Mouse (Mus musculus): ENCODE measurements around the gene Add3.

Gene Add3

DNA sequence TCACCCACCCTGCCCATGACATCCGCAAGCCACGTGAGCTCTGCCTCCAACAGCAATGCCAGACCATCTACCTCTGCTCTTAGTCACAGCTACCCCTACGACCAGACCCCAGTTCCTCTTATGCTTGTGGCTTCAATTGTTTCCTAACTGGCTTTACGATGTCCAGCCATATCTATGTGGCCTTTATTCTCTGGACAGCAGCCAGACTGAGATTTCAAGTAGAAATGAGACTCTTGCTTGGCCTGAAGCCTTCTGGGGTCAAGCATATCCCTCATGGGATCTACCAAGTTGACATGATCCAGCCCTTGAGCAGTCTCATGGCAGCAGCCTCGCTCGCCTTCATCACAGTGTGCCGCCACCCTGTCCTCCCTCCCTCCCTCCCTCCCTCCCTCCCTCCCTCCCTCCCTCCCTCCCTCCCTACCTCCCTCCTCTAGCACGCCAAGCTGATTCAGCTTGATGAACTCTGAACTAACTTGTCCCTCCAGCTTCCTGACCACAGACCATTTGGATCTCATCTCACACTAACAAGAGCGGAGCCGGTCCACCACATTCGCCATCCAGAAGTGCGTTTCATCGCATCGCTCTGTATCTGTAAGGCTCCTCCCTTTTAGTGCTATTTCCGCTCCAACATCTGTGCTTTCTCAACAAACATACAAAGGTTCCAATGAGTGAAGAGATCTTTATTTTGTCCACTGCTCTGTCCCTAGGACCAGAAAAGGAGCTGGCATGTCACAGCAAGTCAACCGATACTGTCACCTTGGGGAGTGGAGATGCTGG, 9.7 kb upstream of the Add3 start:
- no peak for DNase-seq (ENCODE audit: low spot score)

DNA sequence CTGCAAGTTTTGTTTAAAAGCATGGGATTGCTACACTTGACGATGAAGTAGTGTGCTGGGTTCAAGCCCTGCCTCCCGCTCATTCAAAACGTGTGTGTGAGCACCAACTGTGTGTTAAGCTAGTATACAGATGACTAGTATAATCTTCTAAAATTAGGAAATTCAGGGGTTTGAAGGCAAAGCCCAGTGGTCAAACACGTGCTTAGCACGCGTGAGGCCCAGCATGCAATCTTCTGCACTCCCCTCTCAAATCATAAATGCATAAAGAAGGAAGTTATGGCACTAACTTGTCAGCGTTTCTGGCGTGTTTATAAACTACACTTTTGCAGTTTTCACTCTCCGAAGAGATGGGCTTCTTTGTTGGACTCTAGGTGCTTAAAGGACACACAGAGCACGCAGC, 7.8 kb upstream of the Add3 start:
- DNase-seq (ENCODE audit: low spot score) = no peak

DNA sequence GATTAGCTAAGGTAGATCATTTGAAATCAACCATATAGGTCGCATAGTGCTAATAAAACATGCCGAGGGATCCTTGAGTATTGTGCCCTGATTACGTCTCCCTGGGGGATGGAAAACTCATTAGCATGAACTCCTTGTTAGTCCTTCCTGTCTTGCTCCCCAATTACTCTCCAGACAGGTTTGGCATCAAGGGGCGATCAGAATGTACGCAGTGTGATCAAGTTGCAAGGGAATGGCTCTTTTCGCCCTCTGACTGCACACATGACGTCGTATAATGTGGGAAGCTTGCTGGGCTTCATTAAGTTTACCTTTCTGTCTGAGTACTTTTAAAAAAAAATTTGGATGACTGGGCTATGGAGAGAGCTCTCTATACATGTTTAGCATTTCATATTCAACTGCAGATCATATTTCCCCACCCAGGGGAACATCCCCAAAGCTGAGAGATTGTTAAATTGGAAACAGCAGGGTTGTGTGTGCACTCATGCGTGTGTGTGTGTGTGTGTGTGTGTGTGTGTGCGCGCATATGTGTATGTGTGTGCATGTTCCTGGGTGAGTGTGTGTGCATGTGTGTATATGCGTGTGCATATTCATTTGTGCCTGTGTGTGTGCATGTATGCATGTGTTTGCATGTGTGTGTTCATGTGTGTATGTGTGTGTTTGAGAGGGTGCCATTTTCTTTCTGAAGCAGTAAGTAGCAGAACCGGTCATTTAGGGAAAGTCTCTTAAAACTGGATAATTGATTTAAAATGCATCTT, 3.7 kb upstream of the Add3 start:
- DNase-seq (ENCODE audit: low spot score) = no peak

DNA sequence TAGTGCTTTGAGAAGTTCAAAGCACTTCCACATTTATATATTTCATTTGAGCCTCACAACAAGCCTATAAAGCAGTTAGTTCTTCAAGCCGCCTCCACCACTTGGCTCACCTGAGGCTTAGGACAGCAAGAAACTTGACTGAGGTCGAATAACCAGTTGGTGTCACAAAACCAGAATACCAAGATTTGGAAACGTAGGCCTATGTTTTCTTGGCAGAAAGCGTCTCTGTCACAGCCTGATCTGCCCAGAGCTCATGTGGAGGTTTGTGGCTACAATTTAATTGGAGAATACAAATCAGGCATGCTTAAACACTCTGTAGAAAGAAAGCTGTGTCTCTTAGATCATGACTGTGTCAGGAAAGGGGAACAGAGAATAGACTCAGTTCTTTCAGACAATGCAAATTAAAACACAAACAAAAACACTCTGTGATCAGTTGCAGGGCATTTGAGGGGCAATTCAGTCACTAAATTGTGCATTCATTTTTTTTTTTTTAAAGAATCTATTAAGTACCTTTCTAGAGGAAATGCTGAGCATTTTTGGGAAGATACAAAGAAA, 3.0 kb upstream of the Add3 start:
- no peak for DNase-seq (ENCODE audit: low spot score)

DNA sequence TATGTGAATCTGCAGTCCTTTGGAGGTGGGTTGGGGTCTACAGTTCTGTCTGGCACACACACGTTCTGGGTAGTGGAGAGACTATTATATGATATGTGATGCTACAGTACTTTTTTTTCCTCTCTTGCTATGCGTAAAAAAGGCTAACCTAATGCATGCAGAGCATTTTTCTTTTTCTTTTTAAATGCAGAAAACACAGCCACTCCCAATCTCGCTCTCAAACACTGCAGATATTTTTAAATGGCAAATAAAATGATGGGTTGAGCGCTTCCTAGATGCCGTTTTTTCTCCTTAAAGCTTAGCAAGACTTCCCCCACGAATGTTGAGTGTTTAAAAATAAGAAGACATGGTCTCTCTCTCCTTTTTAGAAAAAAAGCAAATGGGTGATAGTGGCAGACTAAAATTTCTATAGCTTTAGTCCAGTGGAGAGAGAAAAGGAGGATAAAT, 584 bp downstream of the Add3 start:
- no peak for DNase-seq (ENCODE audit: low spot score)

DNA sequence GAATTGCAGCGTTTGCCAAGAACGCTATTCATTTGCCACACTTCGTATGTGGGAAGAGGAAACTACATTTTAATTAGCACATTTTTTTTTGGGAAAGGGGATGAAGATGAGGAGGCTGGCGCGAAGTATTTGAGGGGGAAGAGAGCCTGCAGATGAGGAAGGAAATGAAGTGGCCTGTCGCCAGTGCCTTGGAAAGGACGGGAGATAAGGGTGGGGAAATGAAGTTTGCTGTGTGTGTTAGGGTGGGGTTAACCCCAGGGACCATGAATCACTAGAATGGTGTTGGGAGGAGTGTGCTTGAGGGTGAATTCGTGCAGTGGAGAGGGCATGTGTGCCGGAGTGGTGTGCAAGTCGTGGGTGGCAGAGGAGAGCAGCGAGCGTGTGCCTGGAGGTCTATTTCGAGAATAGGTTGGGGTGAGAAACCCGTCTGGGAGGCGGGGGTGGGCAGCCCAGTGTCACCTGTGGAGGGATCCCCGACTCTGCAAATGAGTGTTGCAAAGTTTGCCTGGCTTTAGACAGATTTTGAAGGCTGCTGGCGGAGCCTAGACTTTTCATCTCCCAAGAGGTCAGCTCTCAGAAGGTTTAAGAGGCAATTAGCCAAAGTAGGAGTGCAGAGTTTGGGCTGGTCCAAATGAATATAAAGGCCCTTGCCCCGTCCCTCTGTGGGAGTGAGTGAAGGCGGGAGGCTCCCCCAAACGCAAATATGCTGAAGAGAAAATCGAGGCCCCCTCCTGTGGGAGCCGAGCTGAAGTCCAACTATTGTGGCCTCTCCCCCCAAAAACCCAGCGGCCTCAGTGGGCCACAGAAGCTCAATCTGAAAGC, 1.2 kb downstream of the Add3 start:
- peak; percentile 47 for DNase-seq (ENCODE audit: low spot score)

DNA sequence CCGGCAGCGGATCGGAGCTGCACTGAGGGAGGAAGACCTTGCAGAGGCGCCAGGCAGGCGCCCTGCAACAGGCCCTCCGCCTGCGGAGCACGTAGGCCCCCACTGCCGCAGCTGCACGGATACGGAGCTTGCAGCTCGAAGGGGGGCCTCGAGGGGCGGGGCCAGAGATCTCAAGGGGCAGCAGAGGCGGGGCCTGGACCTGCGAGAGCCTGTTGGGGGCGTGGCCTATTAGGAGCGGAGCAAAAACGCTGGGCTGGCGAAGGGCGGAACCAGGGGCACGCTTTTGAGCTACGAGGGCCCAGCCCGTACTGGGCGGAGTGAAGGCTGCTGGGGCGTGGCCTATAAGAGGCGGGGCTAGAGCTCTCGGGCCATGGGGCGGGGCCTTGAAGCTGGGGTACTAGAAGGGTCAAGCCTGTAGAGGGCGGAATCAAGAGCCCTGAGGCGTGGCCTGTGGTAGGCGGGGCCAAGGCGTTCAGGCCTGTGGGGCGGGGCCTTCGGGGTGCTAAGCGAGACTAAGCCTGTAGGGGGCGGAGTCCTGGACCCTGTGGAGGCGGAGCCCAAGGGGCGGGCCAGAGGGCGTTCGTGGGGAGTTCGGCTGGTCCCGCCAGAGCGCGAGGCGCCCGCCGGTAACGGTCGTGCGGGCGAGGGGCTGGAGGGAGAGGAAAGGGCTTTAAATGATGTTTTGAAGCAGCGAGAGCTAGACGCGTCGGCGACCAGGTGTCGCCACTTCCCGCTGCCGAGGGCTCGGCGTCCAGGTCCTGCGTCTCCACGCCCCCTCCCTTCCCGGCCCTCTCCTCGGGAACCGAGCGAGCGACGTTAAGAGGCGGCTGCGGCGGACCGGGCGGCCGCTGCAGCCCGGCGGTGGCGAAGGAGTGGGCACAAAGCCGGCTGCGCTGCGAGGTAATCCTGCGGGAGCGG, 2.2 kb downstream of the Add3 start:
- peak; percentile 100 for DNase-seq (ENCODE audit: low spot score)

DNA sequence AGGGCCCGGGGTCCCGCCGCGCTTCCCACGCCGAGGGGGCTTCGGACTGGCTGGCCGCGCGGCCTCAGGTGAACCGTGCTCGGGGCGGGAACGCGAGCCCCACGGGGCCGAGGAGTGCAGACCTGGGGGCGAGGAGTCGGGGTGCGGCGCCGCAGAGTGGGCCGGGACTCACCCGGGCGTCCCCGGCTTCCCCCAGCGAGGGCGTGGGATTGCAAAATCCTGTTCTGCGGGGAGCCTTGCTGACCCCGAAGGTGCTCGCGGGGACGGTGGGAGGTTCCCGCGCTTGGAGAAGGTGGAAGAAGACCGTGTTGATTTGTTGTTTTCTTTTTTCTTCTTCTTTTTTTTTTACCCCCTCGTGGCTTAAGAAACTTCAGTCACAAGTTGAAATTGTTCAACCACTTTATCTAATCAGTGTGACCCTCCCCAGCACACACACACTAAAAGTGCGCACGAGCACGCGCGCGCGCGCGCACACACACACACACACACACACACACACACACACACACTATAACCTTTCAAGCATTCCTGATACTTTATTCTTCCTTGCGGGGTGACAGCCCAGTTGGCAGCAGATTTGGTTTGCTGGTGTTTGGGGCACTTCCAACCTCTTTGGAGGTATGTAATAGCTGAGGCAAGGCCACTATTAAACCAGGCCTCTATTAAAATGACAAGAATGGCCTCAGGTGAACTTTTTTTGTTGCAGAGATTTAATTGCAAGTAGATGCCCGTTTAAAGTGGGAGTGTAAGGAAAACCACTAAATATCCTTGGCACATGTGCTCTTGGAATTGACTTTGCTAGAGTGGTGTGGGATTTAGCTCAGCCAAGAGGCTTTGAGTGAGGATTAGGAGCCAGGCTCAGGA, 3.1 kb downstream of the Add3 start:
- DNase-seq (ENCODE audit: low spot score) = peak; percentile 43

DNA sequence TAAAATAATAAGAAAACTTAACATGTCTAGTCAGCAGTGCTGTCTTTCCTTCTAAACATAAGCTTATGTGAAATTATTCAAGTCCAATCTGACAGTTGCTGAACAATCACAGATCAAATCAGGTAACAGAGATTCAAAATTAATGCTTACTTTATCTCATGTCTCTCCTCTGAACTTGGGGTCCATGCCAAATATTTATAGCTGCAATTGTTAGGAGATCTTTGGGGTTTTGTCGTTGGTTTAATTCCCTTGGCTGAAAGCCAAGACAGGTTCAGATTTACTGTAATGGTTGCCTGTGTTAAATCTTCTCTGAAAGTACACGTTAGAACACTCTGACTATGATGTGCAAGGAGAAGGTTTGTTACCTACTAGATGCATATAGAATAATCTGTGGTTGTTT, 4.8 kb downstream of the Add3 start:
- DNase-seq (ENCODE audit: low spot score) = no peak

DNA sequence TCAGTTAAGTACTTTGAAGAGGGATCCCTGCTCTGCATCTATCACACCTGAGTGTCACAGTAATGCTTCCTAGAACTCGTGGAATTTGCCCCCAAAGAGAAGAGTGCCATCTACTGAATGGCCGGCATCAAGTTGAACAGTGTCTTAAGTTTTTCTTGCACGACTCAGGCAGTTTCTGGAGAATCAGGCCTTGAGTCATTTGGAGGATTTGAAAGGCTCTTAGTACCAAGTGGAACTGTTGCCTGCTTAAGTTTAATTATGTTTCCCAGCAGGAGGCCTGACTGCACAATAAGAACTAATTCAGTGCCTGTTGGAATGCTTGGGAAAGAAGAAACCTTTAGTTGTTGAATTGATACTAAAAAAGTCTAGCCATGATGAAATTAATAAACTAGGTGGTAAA, 9.1 kb downstream of the Add3 start:
- no peak for DNase-seq (ENCODE audit: low spot score)

DNA sequence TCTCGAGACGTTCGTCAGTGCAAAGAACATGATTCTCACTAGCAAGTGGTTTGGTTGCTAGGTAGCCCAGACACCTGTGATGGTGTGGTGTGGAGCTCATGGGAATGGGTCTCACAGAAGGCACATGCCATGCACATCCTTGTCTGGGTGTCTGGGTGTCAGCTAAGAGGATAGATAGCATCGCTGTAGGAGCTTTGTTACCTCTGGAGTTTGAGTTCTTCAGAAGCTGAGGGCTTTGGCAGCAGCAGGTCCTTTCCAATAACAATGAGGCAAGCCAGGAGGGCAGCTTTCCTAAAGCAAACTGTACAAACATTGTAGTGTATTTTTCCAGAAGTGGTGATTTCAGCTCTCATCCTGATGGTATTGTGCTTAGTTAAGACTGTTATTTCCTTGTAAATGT, 12.2 kb downstream of the Add3 start:
- DNase-seq (ENCODE audit: low spot score) = no peak

DNA sequence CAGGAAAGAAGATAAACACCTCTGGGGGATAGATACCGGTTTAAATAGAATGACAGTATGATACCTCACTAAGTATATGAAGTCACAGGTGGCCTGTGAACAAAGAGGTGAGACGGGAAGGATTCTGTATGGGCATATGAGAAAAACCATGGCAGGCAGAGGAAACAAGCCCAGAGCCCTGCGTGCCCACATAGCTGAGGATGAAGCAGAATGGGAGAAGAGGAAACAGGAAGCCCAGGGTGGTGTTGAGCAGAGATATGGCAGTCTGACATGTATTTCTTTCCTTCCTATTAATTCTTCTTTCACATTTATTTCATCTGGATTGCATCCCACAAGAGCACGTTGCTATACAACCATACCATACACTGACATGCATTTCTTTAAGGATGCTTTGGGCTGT, 12.9 kb downstream of the Add3 start:
- DNase-seq (ENCODE audit: low spot score) = no peak

DNA sequence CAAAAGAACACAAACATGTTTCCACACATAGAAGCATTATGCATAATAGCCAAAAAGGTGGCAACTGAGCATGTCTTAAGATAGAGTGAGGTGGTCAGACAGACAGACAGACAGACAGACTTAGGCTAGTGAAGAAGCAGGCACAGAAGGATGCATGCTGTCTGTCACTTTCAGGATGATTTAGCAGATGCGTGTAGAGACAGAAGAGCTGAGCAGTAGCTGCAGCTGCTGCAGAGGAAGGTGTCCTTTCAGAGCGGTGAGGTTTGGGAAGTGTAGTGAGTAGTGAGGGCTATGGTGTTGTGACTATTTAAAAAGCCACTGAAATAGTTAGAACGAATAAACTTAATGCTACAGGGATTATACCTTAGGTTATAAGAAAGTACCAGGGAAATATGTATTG, 13.9 kb downstream of the Add3 start:
- no peak for DNase-seq (ENCODE audit: low spot score)

DNA sequence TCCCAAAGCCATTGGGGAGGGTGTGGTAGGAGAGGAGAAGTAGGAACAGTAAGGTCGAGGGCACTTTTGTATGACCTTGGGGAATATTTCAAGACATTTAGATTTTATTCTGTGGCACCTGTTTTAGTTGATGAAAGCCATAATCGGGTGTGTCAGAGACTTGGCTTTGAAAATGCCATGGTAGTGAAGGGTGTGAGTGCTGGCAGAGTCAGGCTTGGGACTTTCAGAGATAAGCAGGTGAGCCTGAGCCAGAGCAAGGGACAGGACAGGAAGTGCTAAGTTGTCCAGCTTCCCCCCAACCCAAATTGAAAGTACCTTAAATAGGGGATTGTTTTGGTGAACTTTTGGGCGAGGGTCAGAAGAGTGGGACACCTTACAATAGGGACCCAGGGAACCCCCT, 16.1 kb downstream of the Add3 start:
- no peak for DNase-seq (ENCODE audit: low spot score)

DNA sequence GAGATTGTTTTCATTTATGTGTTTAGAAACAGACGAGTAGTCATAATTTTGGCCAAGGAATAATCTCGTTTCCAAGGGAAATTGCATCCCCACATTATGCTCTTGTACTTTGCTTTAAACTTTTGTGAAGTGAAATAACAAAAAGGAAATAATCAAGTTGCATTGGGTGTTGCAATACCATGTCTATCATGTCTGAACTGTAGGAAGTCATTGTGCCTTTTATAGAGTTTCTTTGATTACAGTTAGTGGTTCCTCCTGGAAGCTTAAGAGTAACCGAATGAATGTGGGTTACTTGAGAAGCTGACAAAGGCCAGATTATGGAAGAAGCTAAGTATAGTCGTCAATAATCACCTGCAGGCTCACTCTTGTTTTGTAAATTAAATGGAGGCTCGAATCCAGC, 16.9 kb downstream of the Add3 start:
- no peak for DNase-seq (ENCODE audit: low spot score)

DNA sequence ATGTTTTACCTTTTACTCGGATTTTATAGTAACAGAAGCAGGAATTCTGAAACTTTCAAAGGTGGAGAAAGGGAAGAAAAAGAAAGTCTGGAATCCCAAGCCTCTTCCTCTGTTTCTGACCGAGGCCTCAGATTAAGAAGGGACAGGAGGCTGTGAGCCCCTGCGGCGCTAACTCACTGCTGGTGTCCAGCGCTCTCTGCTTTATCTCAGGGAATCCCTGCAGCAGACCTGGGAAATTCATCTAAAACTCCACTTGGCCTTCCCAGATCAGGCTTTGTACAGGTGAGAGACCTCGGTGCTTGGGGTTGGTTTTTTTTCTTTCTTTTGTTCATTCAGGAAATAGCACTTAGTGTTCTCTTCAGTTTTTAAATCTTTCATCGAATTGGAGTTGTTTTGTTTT, 19.1 kb downstream of the Add3 start:
- no peak for DNase-seq (ENCODE audit: low spot score)

DNA sequence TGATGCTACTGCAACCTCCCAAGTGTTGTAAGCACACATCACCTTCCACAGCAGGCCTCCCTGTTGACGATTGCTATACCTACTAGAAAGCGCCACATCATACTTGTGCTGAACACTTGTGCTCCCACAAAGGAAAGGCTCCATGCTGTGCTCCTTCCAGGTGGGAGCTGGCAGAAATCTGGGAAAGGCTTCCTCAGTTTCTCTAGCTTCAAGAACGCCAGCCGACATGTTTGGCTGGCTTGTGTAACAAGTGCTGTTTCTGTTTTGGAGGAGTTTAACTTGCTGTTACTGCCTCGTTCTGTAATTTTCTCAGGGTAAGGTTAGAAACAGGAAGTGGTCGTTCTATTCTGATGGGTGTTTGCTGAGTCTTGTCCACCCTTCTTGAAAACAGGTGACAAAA, 22.7 kb downstream of the Add3 start:
- DNase-seq (ENCODE audit: low spot score) = no peak

DNA sequence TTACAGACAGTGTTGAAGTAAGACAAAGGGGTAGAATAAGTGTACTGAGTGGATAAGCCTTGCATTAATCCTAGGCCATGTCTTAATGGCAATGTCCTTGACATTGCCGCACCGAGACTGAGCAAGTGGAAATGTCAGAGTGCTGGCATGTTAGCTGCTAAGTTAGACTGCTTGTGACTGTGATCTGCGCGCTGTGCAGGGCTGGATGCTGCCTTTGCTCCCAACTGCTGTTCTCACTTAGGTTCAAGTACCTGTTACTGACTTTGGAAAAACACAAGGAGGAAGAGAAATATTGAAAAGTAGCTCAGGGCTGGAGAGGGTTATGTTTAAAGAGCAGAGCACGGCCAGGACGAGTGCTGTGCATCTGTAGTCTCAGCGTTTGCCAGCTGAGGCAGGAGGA, 24.4 kb downstream of the Add3 start:
- no peak for DNase-seq (ENCODE audit: low spot score)

DNA sequence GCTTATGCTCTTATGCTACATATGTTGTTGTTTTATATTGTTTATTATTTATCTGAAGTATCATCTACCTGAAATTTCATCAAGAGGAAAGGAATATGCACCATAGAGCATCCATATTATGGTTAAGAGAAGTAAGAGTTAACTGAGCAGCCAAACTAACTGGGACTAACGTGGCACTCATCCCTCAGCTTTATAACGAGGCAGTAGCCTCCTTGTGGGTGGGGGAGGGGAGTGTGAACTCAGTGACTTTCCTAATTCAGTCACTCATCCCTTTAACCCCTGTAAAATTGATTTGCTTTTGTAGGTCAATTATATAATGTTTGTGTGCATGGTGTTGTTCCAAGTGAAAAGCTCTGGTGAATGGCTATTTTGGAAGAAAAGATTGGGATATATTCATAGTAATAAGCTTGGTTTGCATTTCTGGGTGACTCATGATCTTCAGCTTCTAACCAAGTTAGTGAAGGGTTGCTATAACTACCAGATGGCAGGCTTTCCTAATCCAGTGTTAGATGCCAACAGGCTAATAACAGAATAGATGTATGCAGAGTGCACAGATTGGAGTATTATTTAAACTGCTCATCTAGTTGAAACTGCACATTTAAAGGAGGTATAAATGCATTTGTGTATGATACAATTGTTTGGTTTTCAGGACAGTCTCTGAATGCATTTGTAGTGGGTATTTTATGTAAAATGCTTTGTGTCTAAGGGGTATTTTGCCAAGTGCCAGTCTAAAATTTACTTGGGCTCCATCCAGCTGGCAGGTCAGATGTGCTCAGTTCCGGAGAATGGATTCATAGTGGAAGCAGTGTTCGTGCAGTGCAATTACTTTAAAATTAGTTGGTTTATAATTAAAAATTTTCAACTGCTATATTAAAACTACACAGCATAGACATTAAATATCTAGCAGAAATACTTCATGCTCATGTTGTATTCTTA, 25.3 kb downstream of the Add3 start:
- DNase-seq (ENCODE audit: low spot score) = no peak

Measured in embryo, embryonic 10.5 days (tissue).